Mouse (Mus musculus) MEL (cell line): ENCODE measurements around the gene Nrxn3. TPM values are rescaled to one million over a fixed set of nuclear protein-coding genes. Genes with fewer than 3 reads are reported as not detected.

ENCODE experiments used
- DNase-seq: peaks from one replicate; pipeline ENCODE4 v3.0.0; 2011; ENCODE audit warnings: low read depth, low spot score
- H3K27ac ChIP-seq: 2 replicates; pipeline ENCODE4 v1.5.1; 2012; ENCODE audit warnings: low read depth, mild to moderate bottlenecking, control low read depth, low read length, moderate library complexity; ENCODE audit not compliant: control insufficient read depth
- H3K27me3 ChIP-seq, 2 experiments: fragments of 150-350 bp in 1 of 2; sonication (generic) in 1 of 2; 2 replicates each; pipeline ENCODE4 v1.6.1; 2012; ENCODE audit warnings: low read length in 2 of 2, mild to moderate bottlenecking in 2 of 2, improper control_type of control experiment in 1 of 2, moderate library complexity in 1 of 2; ENCODE audit not compliant: insufficient read depth in 2 of 2, control insufficient read depth in 1 of 2
- H3K36me3 ChIP-seq, 2 experiments: 2 replicates each; pipeline ENCODE4 v1.6.1; 2012 to 2014; ENCODE audit warnings: low read length in 2 of 2, improper control_type of control experiment in 1 of 2, inconsistent platforms in 1 of 2, mild to moderate bottlenecking in 1 of 2; ENCODE audit not compliant: insufficient read depth in 2 of 2, control insufficient read depth in 1 of 2
- H3K4me1 ChIP-seq, 2 experiments: fragments of 150-350 bp in 1 of 2; sonication (generic) in 1 of 2; 2 replicates each; pipeline ENCODE4 v1.6.1; 2012; ENCODE audit warnings: low read length in 2 of 2, improper control_type of control experiment in 1 of 2, mild to moderate bottlenecking in 1 of 2; ENCODE audit not compliant: insufficient read depth in 2 of 2, control insufficient read depth in 1 of 2
- H3K4me3 ChIP-seq, 2 experiments: fragments of 150-350 bp in 1 of 2; sonication (generic) in 1 of 2; 2 replicates each; pipeline ENCODE4 v1.5.1; 2012; ENCODE audit warnings: low read depth in 2 of 2, low read length in 2 of 2, mild to moderate bottlenecking in 2 of 2, moderate library complexity in 2 of 2, control low read depth in 1 of 2, improper control_type of control experiment in 1 of 2; ENCODE audit not compliant: control insufficient read depth in 1 of 2, insufficient read depth in 1 of 2
- H3K79me2 ChIP-seq: 2 replicates; pipeline ENCODE4 v1.6.1; 2012; ENCODE audit warnings: mild to moderate bottlenecking, low read length, moderate library complexity; ENCODE audit not compliant: control insufficient read depth, poor library complexity, insufficient read depth
- H3K9ac ChIP-seq: 2 replicates; pipeline ENCODE4 v1.6.1; 2012; ENCODE audit warnings: low read depth, mild to moderate bottlenecking, control low read depth, low read length, moderate library complexity; ENCODE audit not compliant: control insufficient read depth, poor library complexity, severe bottlenecking
- H3K9me3 ChIP-seq: fragments of 150-350 bp; sonication (generic); replicated peaks from 2 replicates; pipeline ENCODE4 v1.6.1; 2012; ENCODE audit warnings: mild to moderate bottlenecking, low read length, improper control_type of control experiment, moderate library complexity; ENCODE audit not compliant: insufficient read depth
- BHLHE40 ChIP-seq: IDR thresholded peaks from 2 replicates; pipeline ENCODE4 v1.6.1; 2012; ENCODE audit warnings: low read depth, mild to moderate bottlenecking, inconsistent platforms, low read length, improper control_type of control experiment, borderline replicate concordance
- CTCF ChIP-seq, 3 experiments: IDR thresholded peaks in 2 of 3; conservative IDR thresholded peaks in 1 of 3; 2 replicates each; pipeline ENCODE4 v1.5.1; 2011 to 2012; ENCODE audit warnings: low read length in 3 of 3, low read depth in 2 of 3, mild to moderate bottlenecking in 2 of 3, improper control_type of control experiment in 1 of 3, inconsistent platforms in 1 of 3, mixed read lengths in 1 of 3, moderate library complexity in 1 of 3; ENCODE audit not compliant: control insufficient read depth in 1 of 3, insufficient read depth in 1 of 3, poor library complexity in 1 of 3, severe bottlenecking in 1 of 3
- ELF1 ChIP-seq: IDR thresholded peaks from 2 replicates; pipeline ENCODE4 v1.6.1; 2014; ENCODE audit warnings: low read depth, mild to moderate bottlenecking, inconsistent platforms, low read length, improper control_type of control experiment, moderate library complexity
- EP300 ChIP-seq, 2 experiments: IDR thresholded peaks; 2 replicates each; pipeline ENCODE4 v1.6.1; 2011; ENCODE audit warnings: improper control_type of control experiment in 2 of 2, low read length in 2 of 2, low read depth in 1 of 2, mild to moderate bottlenecking in 1 of 2
- ETS1 ChIP-seq: IDR thresholded peaks from 2 replicates; pipeline ENCODE4 v1.6.1; 2012; ENCODE audit warnings: low read depth, mild to moderate bottlenecking, inconsistent platforms, low read length, improper control_type of control experiment, moderate library complexity
- GABPA ChIP-seq: IDR thresholded peaks from 2 replicates; pipeline ENCODE4 v1.6.1; 2012; ENCODE audit warnings: low read depth, mild to moderate bottlenecking, inconsistent platforms, low read length, improper control_type of control experiment, moderate library complexity
- KAT2A ChIP-seq: conservative IDR thresholded peaks from 2 replicates; pipeline ENCODE4 v1.6.1; 2012; ENCODE audit warnings: low read depth, low read length, improper control_type of control experiment, inconsistent platforms
- MAX ChIP-seq: IDR thresholded peaks from 2 replicates; pipeline ENCODE4 v1.6.1; 2011; ENCODE audit warnings: low read length, improper control_type of control experiment
- MEF2A ChIP-seq: IDR thresholded peaks from 2 replicates; pipeline ENCODE4 v1.6.1; 2014; ENCODE audit warnings: low read depth, mild to moderate bottlenecking, inconsistent platforms, low read length, improper control_type of control experiment; ENCODE audit not compliant: poor library complexity, insufficient replicate concordance, severe bottlenecking; ENCODE audit errors: extremely low read depth
- MXI1 ChIP-seq: IDR thresholded peaks from 2 replicates; pipeline ENCODE4 v1.6.1; 2011; ENCODE audit warnings: mild to moderate bottlenecking, low read depth, low read length, improper control_type of control experiment
- MYB ChIP-seq: IDR thresholded peaks from 2 replicates; pipeline ENCODE4 v1.6.1; 2011; ENCODE audit warnings: mild to moderate bottlenecking, low read depth, low read length, improper control_type of control experiment
- MYC ChIP-seq: IDR thresholded peaks from 2 replicates; pipeline ENCODE4 v1.6.1; 2011; ENCODE audit warnings: low read depth, mild to moderate bottlenecking, low read length, improper control_type of control experiment, moderate library complexity
- NELFE ChIP-seq: IDR thresholded peaks from 2 replicates; pipeline ENCODE4 v1.6.1; 2011; ENCODE audit warnings: low read depth, low read length, improper control_type of control experiment
- POLR2A ChIP-seq, 2 experiments: IDR thresholded peaks; 2 replicates each; pipeline ENCODE4 v1.6.1; 2011 to 2012; ENCODE audit warnings: low read length in 2 of 2, mild to moderate bottlenecking in 2 of 2, control low read depth in 1 of 2, improper control_type of control experiment in 1 of 2, low read depth in 1 of 2, moderate library complexity in 1 of 2; ENCODE audit not compliant: control insufficient read depth in 1 of 2, insufficient read depth in 1 of 2, poor library complexity in 1 of 2
- POLR2AphosphoS2 ChIP-seq: IDR thresholded peaks from 2 replicates; pipeline ENCODE4 v1.6.1; 2011; ENCODE audit warnings: low read length, improper control_type of control experiment
- POLR2AphosphoS5 ChIP-seq: IDR thresholded peaks from 2 replicates; pipeline ENCODE4 v1.6.1; 2012; ENCODE audit warnings: low read depth, borderline replicate concordance, mild to moderate bottlenecking, inconsistent platforms, low read length, moderate library complexity, mixed read lengths
- SIN3A ChIP-seq: IDR thresholded peaks from 2 replicates; pipeline ENCODE4 v1.6.1; 2012; ENCODE audit warnings: low read length, improper control_type of control experiment, inconsistent platforms
- UBTF ChIP-seq: IDR thresholded peaks from 2 replicates; pipeline ENCODE4 v1.6.1; 2012; ENCODE audit warnings: low read depth, mild to moderate bottlenecking, inconsistent platforms, low read length, improper control_type of control experiment, moderate library complexity, borderline replicate concordance; ENCODE audit not compliant: insufficient read depth
- USF1 ChIP-seq: IDR thresholded peaks from 2 replicates; pipeline ENCODE4 v1.6.1; 2014; ENCODE audit warnings: low read depth, mild to moderate bottlenecking, inconsistent platforms, low read length, improper control_type of control experiment, moderate library complexity
- USF2 ChIP-seq, 2 experiments: IDR thresholded peaks; 2 replicates each; pipeline ENCODE4 v1.6.1; 2011 to 2012; ENCODE audit warnings: improper control_type of control experiment in 2 of 2, low read length in 2 of 2, borderline replicate concordance in 1 of 2, inconsistent platforms in 1 of 2, low read depth in 1 of 2, mild to moderate bottlenecking in 1 of 2; ENCODE audit not compliant: insufficient read depth in 1 of 2
- ZMIZ1 ChIP-seq: IDR thresholded peaks from 2 replicates; pipeline ENCODE4 v1.6.1; 2012; ENCODE audit warnings: low read depth, mild to moderate bottlenecking, inconsistent platforms, low read length, improper control_type of control experiment, moderate library complexity
- ZNF384 ChIP-seq: IDR thresholded peaks from 2 replicates; pipeline ENCODE4 v1.6.1; 2012; ENCODE audit warnings: low read depth, mild to moderate bottlenecking, inconsistent platforms, low read length, improper control_type of control experiment
- polyA plus RNA-seq, 2 experiments: library from polyadenylated mRNA; stranded (reverse) in 1 of 2; unstranded in 1 of 2; fragments of >175 nt in 1 of 2; fragments of >200 nt in 1 of 2; gene quantifications; 2 replicates each; pipeline versions ENCODE4 v1.2.1 to v1.2.4; 2012; ENCODE audit warnings: low replicate concordance in 2 of 2, low read depth in 1 of 2; ENCODE audit not compliant: insufficient read length in 2 of 2, insufficient read depth in 1 of 2, missing spikeins in 1 of 2
- total RNA-seq: library from RNA; depleted of rRNA; stranded (reverse); fragments of 300-350 nt; gene quantifications from 2 replicates; pipeline ENCODE4 v1.2.3, GENCODE M21; 2012

Gene Nrxn3
- total and polyA plus RNA-seq, 3 experiments: not detected

DNA sequence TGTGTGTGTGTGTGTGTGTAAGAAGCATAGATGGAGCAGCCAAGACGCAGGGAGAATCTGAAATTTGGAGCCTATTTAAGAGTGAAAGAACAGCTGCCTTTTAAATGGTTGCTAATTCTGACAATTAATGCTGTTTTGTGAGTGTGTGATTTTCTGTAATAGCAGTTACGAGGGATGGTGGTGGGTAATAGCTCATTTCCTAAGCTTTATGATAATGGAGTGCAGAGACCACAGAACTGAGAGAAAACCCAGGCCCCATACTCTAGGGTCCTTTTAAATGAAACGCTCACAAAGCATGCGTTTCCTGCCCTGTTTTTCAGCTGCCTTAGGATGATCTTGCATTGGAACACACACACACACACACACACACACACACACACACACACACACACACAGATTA is 137.7 kb downstream of the Nrxn3 start:
- H3K79me2 ChIP-seq: no peaks in the 10 kb centered on the region
- no peak overlapping the region for H3K9ac ChIP-seq
- H3K27ac ChIP-seq: no peak overlapping the region
- no peaks in the 10 kb centered on the region for H3K27me3 ChIP-seq
- H3K4me3 ChIP-seq: no peak overlapping the region
- H3K9me3 ChIP-seq: no peaks in the 10 kb centered on the region
- H3K4me1 ChIP-seq: no peaks in the 10 kb centered on the region
- H3K36me3 ChIP-seq: no peaks in the 10 kb centered on the region
- DNase-seq: no peak
- TF ChIP-seq EP300 (IDR thresholded peaks at IDR 0.05; ENCODE audit: low read depth in 1 of 2, low read length in 2 of 2): no peak
- TF ChIP-seq SIN3A: no peak
- no peak for TF ChIP-seq POLR2AphosphoS2
- TF ChIP-seq USF1: no peak
- no peak for TF ChIP-seq ZNF384
- TF ChIP-seq ELF1: no peak
- no peak for TF ChIP-seq NELFE
- TF ChIP-seq ZMIZ1: no peak
- TF ChIP-seq MYC: no peak

DNA sequence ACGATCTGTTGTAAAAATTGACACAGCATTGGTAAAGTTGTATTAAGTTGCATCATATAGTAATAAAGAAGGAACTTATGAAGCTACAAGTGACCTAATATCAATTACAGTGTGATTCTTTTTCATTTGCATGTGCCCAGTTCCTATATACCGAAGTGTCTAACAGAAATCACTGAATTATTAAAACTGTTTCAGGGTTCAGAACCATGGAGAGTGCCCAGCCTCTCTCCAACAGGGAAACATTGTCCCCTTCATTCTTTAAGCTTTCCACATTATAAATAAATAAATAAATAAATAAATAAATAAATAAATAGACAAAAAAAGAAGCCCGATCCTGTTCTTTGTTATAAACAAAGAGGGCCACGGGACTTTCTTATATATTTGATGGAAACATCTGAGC is 140.4 kb downstream of the Nrxn3 start:
- Histone ChIP-seq H3K27me3 (no peaks in the 10 kb centered on the region), H3K9ac (no peak overlapping the region), H3K4me1 (no peaks in the 10 kb centered on the region), H3K9me3 (no peaks in the 10 kb centered on the region), H3K27ac (no peak overlapping the region), H3K36me3 (no peaks in the 10 kb centered on the region), H3K4me3 (no peak overlapping the region), H3K79me2 (no peaks in the 10 kb centered on the region)
- DNase-seq: peak; percentile 7
- TF ChIP-seq POLR2AphosphoS5 (no peak), ZNF384 (no peak), BHLHE40 (no peak), POLR2A (IDR thresholded peaks at IDR 0.05; ENCODE audit: control insufficient read depth in 1 of 2, insufficient read depth in 1 of 2, low read depth in 1 of 2, low read length in 2 of 2, poor library complexity in 1 of 2) (no peak), GABPA (no peak), MXI1 (no peak), MEF2A (no peak), MAX (no peak), KAT2A (no peak), CTCF (IDR thresholded peaks at IDR 0.05 in 2 of 3, conservative IDR thresholded peaks at IDR 0.05 in 1 of 3; ENCODE audit: control insufficient read depth in 1 of 3, insufficient read depth in 1 of 3, low read depth in 2 of 3, low read length in 3 of 3, poor library complexity in 1 of 3, severe bottlenecking in 1 of 3) (no peak), ETS1 (no peak), MYB (no peak), USF2 (IDR thresholded peaks at IDR 0.05; ENCODE audit: borderline replicate concordance in 1 of 2, insufficient read depth in 1 of 2, low read depth in 1 of 2, low read length in 2 of 2) (no peak), UBTF (no peak)
